Mouse (Mus musculus) heart, adult 8-10 months (tissue): ENCODE results near the gene Slc2a12. TPM values are rescaled to one million over a fixed set of nuclear protein-coding genes. Genes with fewer than 3 reads are reported as not detected.

ENCODE experiments used
- DNase-seq: peaks from one replicate; pipeline ENCODE4 v3.0.0; 2022; ENCODE audit warnings: low spot score
- total RNA-seq, 4 experiments: library from RNA; stranded (reverse); gene quantifications; 2 replicates each; pipeline ENCODE4 v1.2.4; 2022

The Slc2a12 gene
- total RNA-seq, 4 experiments from 2014 or later = 15.0 to 20.5 (median 20.0) TPM

DNA sequence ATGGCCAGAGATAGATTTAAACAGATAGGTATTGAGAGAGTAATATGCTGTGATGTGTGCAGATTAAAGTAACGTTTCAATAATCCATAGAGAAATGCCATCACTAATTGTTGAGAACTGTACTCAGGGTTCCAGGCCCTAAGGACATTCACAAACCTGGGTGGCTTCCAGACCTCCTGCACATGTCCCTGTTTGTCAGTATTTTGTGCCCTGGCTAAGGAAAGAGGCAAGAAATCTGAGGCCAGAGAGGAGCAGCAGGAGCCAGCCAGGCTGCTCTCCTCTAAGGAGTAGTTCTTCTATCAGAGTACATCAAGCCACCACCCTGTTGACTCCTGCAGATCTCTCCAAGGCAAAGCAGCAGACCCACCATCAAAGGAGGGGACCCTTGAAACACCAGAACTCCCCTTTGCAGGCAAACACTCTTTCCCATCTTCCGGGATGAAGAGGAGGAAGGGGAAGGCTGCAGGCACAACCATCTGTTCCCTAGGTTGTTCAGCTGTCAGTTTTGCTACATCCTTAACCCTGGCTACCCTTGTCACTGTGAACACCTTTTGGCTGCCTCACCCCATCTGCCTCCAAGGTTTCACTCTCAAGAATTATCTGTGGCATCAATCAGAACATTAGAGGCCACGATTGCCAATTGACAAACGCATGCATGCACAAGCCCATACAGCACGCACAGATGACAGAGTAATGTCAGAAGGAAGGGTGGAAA is 15.6 kb downstream of the Slc2a12 start:
- DNase-seq = no peak

- DNase-seq = no peak
These were observed 23.7 kb downstream of the Slc2a12 start for GRCm38 (mm10) chr10:22668509-22668908.

GRCm38 (mm10) chr10:22674176-22674575 is 29.4 kb downstream of the Slc2a12 start:
- DNase-seq = no peak

DNA sequence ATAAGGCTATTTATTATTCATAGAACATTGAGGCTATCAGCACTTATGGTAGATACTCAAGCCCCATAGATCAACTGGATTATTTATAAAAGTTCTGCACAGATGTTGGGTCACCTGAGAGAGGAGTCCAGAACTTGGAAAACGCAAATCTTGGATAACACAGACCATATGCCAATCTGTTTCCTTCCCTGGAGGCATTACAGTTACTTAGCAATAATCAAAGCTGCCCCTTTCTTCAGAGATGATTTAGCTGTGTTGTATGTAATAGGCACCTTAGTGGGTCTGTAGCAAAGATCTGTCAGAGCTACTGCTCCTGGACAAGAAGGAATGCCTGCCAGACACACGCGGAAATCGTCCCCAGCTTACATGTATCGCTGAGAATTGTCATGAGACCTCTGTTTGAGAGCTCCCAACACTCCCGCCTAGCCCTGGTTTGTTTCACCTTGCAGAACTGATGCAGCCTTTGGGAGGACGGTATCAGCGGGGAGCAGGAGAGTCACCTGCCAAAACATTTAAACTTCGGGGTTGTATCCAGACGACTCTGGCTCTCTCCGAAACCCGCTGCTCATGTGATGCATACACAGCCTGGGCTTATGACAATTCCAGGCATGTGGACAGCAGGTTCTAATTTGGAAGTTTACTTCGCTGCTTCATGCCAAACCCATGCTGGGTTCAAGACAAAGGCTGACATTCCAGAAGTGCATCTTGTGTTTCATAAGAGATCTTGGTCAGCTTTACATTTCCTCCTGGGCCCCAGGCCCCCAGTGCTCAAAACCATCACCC is 31.2 kb downstream of the Slc2a12 start:
- peak; percentile 10 for DNase-seq

- DNase-seq = no peak
These were observed 51.4 kb downstream of the Slc2a12 start for GRCm38 (mm10) chr10:22696236-22696635.

GRCm38 (mm10) chr10:22696864-22697263 is 52.1 kb downstream of the Slc2a12 start:
- no peak for DNase-seq

DNA sequence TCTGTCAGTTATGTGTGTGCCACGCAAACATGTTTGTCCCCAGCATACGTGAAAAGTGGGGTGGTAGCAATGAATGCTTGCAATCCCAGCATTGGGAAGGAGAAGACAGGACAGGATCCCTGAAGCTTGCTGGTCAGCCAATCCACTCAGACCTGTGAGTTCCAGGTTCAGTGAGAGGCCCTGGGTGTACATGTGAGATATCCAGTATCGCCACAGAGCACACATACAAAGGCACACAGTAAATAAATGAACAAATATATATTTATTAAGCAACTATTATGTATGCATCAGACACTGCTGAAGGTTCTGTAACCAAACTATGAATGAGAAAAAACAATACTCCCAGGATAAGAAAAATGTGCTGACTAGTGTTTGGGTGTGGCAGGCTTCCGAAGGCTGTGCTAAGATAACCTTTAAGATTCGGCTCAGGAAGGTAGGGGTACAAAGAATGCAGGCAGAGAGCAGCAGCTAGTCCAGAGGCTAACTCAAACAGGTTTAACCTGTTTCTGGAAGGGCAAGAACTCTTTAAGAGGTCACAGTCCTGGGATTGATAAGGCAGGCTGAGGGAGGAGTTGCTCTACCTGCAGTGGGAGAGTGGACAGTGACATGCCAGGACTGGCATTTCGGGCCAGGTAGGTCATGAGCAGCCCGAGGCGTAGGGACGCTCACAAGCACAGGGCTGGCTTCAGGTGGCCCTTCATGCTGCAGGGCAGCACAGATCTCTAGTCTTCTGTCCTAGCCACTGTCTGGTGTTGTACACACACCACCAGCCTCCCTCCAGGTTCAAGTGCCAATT is 53.5 kb downstream of the Slc2a12 start:
- no peak for DNase-seq

- DNase-seq = peak; percentile 35
These were observed 54.9 kb downstream of the Slc2a12 start for GRCm38 (mm10) chr10:22699487-22700335.

- DNase-seq = peak; percentile 43
These were observed 56.0 kb downstream of the Slc2a12 start for GRCm38 (mm10) chr10:22700773-22701172.

GRCm38 (mm10) chr10:22701485-22702315 is 56.9 kb downstream of the Slc2a12 start:
- DNase-seq = no peak

DNA sequence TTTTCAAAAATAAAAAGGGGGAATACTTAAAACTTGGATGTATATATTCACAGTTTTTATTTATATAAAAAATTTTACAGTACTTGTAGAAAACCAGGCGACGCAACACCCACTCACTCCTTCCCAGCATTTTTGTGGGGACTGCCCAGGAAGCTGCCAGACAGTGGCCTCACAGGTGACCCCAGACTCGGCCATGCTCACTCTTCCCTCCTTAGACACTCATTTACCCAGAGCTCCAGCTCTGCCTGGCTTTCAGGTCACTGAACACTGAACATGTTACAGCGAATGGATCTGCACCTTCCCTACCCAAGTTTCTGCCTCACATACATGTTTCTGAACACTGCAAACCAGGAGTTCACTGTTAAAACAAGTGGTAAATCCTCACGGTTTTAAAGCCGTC is 59.0 kb downstream of the Slc2a12 start:
- no peak for DNase-seq

GRCm38 (mm10) chr10:22708190-22708843 is 63.5 kb downstream of the Slc2a12 start:
- DNase-seq = no peak

DNA sequence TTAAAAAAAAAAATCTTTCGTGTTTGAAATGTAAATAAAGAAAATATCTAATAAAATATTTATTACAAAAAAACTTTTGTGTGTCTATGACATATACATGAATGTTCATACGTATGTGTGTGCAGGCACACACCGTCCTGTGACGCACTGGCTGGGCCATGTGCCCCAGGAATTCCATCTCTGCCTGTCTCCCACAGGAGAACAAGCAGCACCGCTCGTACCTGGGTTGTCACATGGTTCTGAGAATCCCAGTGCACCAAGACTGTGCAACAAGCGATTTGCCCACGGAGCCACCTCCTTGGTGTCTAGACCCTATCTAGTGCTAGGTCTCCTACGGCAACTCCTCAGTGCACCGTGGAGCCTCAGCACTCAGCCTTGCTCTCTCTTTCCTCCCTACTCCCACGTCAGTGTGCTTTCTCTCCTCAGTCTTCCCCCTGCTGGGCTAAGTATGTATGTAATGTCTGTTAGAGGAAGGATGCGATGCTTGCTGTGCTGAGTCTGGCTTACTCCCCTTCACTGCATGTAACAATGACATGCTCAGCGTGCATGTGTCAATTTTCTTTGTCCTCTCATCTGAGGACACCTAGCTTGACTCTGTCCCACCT is 65.5 kb downstream of the Slc2a12 start:
- DNase-seq = no peak

DNA sequence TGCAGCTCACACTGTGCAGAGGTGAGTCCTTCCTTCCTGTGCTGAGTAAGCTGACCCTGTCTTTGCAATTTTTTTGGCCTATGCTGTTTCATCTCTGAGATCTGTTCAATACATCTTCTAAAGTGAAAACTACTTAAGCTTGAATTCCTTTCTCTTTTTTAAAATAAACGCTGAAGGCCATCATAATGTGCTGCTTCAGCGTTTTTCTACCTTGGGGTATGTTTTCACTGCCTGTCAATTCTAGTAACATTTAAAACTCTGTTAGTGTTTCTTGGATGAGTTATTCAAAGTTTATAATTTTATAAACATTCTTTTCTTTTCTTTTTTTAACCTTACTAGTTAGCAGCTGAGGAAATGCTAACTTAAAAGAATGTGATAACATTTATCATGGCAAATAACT is 68.1 kb downstream of the Slc2a12 start:
- no peak for DNase-seq

DNA sequence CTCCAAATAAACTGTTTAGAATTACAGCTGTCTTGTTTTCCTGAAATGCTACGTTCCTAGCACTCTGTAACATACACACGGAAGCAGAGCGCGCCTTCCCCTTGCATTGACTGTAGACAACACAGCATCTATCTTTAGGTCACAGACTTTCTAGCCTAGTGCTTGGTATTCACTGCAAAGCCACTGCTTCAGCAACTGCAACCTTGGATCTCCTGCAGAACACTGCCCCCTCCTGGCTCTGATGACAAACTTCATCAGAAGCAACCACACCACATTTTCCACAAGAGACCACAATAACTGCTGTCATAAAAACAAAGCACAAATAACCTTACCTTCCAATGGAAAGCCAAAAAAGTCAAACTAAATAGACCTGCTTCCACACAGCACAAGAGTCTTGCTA is 69.7 kb downstream of the Slc2a12 start:
- peak; percentile 55 for DNase-seq

- DNase-seq = no peak
These were observed 73.7 kb downstream of the Slc2a12 start for GRCm38 (mm10) chr10:22718475-22718874.

DNA sequence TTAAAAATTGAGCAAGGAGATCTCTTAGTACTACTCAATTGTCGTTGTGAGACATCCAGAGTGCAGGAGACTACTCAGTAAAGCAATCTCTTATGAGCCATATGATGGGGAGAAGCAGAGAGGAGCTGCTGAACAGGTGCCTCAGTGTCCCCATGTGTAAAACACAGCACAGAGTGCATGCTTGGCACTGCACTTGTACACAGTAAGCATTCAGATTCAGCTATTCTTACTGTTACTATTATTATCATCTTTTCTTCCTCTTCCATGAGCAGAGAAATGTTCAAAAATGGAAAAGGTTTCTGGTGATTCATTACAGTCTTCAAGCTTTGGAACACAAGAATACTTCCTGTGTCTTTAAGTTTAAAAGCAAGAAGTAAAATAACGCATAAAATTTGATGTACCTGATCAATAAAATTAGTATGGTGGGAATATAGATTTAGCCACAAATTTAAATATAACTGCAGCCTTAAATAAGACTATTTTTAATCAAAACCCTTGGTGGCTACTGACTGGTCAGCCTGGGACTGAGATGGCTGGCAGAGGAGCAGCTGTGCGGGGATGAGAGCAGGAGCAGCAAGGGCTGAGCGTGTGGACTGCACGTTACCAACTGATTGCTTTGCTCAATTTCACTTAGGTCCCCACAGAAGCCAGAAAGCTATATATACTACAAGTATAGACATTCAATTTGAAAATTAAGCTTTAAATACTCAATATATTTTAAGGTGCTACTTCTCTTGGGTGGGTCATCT is 76.1 kb downstream of the Slc2a12 start:
- DNase-seq = no peak

- DNase-seq = no peak
These were observed 80.4 kb downstream of the Slc2a12 start for GRCm38 (mm10) chr10:22725166-22725565.

- no peak for DNase-seq
These were observed 81.5 kb downstream of the Slc2a12 start for GRCm38 (mm10) chr10:22726295-22726694.
